Comparison of ENCODE assay signal across 13 mouse cellular contexts in genomic region chr4:152392627-152393026, GRCm38 (mm10). TPM values are rescaled to one million over a fixed set of nuclear protein-coding genes. Genes with fewer than 3 reads are reported as not detected.
"Had no signal": no experiment of that assay in that cellular context is flagged by ENCODE, and none has a peak within 500 bp of the region (broad histone marks: within the 10 kb centered on the region; RNA-seq: fewer than 3 reads in every experiment).

No protein-coding gene starts in this region.

- H3K27ac ChIP-seq: midbrain, embryonic 10.5 days; midbrain, embryonic 12.5 days; midbrain, embryonic 15.5 days; neural tube, embryonic 13.5 days; neural tube, embryonic 15.5 days had no signal

- H3K9me3 ChIP-seq: midbrain, embryonic 10.5 days; midbrain, embryonic 12.5 days; midbrain, embryonic 15.5 days; neural tube, embryonic 13.5 days; neural tube, embryonic 15.5 days had no signal

- H3K4me3 ChIP-seq: midbrain, embryonic 10.5 days; midbrain, embryonic 12.5 days; midbrain, embryonic 15.5 days; myocyte; neural tube, embryonic 13.5 days; neural tube, embryonic 15.5 days had no signal

- H3K36me3 ChIP-seq: midbrain, embryonic 10.5 days; midbrain, embryonic 12.5 days had no signal

- DNase-seq: lung, embryonic 14.5 days; lung, postnatal 4 days; spleen, adult 18-20 months; thymus, adult 18-20 months; thymus, postnatal 14 days; thymus, postnatal 36 days had no signal

- ATAC-seq: midbrain, embryonic 15.5 days had no signal

- H3K4me2 ChIP-seq: lung, embryonic 14.5 days; midbrain, embryonic 12.5 days; midbrain, embryonic 15.5 days; neural tube, embryonic 13.5 days; neural tube, embryonic 15.5 days had no signal

- H3K27me3 ChIP-seq: midbrain, embryonic 12.5 days; midbrain, embryonic 15.5 days; neural tube, embryonic 13.5 days; neural tube, embryonic 15.5 days had no signal

- H3K4me1 ChIP-seq: midbrain, embryonic 12.5 days; midbrain, embryonic 15.5 days; neural tube, embryonic 13.5 days; neural tube, embryonic 15.5 days had no signal

- H3K9ac ChIP-seq: lung, embryonic 14.5 days; midbrain, embryonic 12.5 days; midbrain, embryonic 15.5 days; neural tube, embryonic 13.5 days; neural tube, embryonic 15.5 days had no signal

RNA-seq across cellular contexts. Expression of gene Chd5, which starts 54.2 kb away (rescaled TPM):
- total RNA-seq: megakaryocyte-erythroid progenitor cell, adult 5-6 weeks had no signal
